Mouse (Mus musculus) cerebellum, postnatal 36 days (tissue): ENCODE results near the gene Cgn.

Experiments
- DNase-seq, 2 experiments: peaks; one replicate each; pipeline ENCODE4 v3.0.0; 2021 to 2022; ENCODE audit warnings: mixed read lengths in 2 of 2

Cgn gene

DNA sequence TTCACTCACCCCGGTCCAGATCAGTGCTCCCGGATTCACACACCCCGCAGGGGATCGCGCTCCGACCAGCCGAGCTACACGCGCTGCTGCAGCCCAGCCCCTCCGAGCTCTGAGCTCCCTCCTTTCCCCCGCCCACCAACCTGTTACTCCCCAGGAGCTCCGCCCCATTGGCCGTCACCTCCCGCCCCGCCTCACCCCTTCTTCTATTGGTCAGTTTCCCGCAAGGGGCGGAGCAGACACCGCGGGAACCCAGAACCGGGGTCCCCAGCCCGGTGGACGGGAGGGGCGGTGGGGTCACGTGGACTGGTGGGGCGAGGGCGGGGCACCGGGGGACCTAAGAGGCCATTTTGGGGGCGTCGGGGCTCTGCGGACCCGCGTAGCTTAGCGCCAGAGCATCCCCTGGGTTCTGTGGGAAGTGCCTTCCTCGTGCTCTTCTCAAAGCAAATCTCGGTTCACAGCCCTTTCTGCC, at the start of gene Cgn:
Gene Cgn (minus strand): TSS at position 126 of the 469 bp plus-strand sequence.
- peak; percentile 94 to 96 for DNase-seq

DNA sequence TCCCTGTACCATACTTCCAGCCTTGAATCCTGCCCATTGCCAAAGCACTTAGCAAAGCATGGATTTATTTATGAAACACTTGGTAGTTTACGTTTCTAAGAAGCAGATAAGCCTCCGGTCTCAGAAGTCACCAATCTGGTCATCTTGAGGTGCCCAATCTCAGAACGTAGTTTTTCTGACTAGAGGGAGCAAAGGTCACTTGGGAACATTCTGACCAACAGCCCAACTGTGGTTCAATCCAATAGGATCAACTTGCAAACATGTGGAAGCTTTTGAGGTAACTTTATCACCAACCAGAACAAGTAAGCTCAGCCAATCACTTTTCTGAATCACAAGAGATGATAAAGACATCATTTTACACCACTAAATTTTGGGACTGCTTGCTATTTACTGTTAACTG, 49.1 kb upstream of the Cgn start:
- no peak for DNase-seq

DNA sequence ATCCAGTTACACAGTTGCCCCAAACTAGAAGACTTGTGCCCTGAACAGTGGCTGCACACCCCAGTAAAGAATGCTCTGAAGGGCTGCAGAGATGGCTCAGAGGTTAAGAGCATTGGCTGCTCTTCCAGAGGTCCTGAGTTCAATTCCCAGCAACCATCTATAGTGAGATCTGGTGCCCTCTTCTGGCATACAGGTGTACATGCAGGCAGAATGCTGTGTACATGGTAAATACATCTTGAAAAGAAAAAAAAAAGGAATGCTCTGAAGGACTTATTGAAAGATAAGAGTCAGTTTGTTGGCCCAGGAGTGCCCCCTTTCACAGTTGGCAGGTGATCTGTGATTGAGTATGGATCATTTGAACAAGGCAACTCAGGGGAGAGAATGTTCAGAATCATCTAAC, 47.1 kb upstream of the Cgn start:
- DNase-seq = no peak

DNA sequence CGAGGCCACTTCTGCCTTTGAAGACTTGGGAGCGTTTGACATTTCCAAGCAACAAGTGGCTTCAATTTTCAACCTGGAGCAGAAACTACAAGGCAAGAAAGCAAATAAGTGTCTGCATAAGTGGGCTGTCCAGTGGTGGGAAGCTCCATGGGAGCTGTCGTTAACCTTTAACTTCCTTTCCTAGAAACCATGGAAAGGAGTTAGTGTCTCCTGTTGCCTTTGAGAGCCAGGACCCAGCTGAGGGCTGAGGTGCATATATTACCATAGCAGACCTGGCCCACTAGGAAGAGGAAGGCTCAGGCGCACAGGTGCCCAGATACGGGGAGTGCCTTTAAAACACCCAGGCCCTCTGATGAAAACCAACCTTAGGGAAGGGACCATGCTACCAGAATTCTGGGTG, 46.4 kb upstream of the Cgn start:
- DNase-seq = no peak

DNA sequence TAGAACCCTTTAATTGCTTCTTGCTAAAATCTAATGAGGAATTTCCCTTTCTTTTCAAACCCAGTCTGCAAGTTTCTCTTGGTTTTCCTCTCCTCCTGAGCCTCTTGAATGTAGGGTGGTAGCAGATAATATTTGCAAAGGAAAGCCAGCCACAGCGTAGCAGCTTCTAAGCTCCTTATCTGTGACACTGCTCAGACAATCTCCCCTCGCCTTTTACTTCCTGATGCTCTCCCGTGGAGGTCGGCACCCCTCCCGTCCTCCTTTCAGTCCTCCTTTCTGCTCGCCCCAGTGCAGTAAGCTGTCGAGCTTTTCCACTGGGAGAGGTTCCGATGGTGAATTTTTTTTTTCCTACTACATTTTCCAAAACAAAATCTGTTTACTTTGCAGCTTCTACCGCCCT, 45.8 kb upstream of the Cgn start:
- DNase-seq = no peak

DNA sequence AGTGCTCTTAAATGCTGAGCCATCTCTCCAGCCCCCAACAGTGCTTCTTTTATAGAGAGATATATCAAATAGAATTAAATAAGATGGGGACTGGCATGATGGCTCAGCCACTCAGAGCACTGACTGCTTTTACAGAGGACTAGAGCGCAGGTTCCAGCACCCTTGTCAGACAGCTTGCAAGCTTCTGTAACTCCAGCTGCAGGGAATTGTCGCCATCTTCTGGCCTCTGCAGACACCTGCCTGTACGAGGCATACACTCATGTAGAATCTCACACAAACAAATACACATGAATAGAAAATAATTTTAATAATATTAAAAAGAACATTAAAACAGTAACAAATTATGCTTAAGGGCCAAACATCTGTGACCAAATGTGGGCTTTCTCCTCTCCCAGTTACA, 37.8 kb upstream of the Cgn start:
- no peak for DNase-seq

DNA sequence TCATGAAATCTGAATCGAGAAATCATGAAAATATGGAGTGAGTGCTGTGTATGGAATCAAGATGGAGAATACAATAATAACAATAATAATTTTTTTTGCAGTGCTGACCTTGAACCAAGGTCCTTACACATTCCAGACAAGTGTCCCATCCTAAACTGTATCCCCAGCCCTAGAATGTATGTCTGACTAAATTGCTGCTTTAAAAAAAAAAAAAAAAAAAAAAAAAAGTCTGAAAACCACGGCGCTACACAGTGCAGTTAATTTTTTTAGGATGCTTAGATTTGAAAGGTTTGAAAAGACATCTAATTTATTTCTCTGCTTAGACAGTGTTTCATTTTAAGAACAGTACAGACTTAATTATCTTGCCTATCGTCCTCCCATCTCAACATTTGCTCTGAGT, 35.8 kb upstream of the Cgn start:
- no peak for DNase-seq

DNA sequence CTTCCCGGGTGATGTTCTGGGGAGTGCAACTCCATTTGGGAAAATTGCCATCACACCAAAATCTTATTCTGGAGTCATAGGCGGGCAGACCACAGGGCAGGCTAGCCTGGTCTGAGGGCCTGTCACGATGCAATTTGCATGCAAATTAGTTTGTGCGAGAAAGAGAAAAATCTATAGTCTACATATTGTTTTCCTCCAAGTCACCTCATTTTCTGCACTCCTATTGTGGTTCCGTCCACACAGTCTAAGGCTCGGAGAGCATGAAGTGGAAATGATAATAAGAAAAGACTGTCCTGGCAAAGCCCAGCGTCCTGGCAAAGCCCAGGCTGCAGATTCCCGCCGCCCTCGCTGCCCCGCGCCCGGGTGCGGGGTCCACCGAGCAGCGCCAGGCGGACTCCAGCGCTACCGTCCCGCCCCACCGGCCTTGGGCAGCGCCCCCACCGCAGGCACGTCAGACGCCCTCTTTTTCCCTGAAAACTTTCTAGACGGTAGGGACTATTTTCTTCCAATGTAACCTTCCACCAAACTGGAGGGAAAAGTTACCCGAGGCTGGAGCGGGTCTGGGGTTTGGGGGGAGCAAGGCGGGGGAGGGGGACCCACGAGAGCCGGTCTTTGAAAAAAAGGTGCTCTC, 34.8 kb upstream of the Cgn start:
- peak; percentile 48 to 61 for DNase-seq

DNA sequence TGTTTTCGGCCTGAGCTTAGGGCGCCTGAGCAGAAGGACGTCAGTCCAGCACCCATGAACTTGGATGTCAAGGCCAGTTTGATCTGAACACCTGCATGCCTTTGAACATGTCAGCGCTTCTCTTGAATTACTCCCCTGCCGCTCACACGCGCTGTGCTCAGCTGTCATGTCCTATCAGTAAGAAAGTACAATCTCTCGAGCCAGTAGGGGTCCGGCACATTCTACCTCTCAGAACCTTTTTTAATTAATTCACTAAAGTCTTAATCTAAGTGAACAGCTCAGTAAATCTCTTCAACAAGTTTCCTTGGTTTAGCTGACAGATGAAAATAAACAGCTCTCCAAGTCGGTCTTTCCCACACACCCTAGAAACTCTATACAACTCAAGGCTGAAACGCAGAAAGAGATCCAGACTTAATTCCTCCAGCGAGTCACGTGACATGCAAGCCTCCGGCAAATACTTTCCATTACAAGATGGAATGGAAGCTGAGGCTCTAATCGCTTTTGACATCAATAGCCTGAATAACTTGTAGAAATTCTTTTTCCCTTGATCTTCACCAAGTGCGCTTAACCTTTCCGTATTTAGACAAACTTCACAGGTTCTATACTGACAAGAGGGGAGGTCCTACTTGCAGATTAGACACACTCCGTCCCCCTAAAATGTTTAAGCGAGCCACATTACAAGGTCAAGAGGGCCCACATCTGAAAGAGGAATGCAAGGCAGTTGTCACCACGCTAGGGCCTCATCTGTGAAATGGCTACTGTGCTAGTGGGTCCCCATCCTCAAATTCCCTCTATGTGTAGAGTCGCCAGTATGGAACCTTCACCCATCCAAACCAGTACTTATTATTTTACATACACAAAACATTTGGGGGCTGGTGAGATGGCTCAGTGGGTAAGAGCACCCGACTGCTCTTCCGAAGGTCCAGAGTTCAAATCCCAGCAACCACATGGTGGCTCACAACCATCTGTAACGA, 33.4 kb upstream of the Cgn start:
- DNase-seq = no peak

DNA sequence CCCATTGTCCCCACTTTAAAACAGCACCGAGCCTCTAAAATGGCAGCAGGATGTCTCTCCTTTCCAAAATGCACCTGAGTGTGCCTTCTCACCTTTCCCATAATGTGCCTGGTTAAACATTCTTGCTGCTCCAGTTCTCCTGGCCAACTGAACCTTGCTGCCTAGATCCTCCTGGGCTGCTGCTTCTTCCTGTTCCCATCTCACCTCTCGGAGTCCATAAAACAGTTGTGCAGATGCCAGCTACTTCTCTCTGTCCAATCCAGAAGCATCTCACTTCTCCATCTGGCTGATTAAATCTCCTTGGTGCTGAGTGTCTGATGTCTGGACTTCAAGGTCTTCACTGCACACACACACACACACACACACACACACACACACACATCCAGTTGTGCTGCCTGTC, 31.4 kb upstream of the Cgn start:
- no peak for DNase-seq

DNA sequence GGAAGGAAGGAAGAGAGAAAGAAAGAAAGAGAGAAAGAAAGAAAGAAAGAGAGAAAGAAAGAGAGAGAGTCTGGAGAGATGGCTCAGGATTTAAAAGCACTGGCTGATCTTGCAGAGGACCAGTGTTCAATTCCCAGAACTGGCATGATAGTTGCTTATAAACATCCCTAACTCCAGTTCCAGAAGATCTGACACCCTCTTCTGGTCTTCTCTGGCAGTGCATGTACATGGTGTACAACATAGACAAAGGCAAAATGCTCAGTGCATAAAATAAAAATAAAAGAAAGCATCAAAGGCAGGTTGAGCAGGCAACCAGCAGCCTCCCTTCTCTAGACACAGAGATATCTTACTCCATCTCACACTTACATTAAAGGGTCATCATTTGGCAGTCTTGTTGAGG, 29.3 kb upstream of the Cgn start:
- DNase-seq = no peak

DNA sequence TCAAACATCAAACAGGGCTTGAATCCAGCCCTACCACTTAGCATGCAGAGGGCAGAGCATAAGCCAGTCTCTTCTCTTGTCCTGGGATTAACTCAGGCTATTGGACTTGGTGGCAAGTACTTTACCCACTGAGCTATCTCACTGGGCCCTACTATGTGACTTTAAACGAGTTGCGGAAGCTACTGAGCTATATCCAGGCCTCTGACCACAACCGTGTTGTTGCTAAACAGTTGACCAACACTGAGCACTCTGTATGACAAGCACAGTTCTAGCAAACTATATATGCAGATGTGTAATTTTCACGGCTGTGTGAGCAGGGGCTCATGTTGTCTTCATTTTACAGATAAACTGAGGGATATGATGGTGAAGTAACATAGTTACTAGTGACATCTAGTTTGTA, 28.4 kb upstream of the Cgn start:
- no peak for DNase-seq

DNA sequence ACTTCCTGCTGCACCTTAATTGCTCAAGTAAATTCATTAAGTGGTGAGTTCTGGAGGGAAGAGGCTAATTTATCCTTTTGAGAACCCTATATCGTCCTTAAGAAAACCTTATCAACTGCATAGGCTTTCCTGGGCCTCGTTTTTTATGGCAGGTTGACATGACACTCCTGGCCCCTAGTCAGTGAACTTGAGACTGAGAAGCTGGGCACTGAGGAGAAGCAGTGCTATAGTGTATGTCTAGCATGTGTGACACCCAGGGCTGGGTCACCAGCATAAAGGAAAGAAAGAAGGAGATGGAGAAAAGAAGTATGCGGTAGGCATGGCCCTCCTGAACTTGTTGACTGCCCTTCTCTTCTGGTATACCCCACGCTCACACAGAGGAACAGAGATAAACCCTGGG, 27.8 kb upstream of the Cgn start:
- DNase-seq = no peak

DNA sequence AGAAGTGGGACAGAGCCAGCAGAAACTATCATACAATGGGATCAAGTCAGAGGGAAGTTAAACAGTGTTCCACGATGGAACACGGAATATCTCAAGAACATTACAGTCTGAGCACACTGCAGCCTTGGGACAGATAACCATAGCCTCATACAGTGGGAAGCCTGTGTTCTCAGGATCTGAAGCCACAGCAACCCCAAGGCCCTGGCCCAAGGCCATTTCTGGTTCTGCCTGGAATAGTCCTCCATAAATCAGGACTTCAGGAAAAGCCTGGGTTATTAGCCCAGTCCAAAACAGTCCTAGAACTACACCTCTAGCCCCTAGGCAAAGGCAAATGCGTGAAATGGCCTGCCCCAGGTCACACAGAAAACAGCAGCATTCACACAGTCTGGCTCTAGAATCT, 27.4 kb upstream of the Cgn start:
- DNase-seq = no peak

DNA sequence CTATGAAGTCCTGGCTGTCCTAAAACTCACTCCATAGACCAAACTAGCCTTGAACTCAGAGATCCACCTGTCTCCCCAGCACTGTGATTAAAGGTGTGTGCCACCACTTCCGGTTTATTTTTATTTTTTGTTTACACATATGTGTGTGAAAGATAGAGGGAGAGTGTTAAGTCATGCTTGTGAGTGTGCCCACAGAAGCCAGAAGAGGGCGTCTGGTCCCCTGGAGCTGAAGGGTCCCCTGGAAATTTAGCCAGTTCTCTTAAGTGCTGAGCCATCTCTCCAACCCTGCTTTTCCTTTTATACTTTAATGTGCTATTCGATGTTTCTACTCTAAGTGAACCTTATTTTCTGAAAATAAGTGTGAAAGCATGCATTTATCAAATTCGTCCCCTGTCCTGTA, 25.3 kb upstream of the Cgn start:
- DNase-seq = peak; percentile 12

DNA sequence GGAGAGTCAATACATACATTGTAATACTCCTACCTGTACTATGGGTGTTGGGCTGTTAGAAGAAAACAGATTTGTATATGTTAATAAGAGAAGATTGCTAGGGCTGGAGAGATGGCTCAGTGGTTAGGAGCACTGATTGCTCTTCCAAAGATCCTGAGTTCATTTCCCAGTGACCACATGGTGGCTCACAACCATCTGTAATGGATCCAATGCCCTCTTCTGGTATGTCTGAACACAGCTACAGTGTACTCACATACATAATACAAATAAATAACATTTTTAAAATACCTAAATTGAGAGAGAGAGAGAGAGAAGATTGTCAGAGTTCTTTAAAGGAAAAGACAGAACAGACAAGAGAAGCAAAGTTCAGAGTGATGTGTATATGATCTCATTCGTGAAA, 22.0 kb upstream of the Cgn start:
- DNase-seq = no peak

DNA sequence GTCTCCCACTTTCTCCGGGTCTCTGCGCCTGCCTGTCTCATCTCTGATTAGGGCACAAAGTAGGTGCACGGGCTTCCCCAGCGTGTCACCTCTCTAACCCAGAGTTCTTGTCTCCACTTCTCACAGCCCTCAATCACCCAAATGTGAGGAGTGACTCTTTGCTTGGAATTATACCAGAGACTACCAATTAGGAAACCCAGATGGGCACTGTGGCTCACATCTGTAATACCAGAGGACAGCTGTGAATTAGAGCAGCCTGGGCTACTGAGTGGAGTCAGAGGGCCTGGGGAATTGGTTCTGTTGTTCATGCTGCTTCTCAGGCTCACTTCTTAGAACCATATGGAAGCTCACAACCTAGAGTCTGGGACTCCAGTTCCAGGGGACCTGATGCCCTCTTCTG, 18.7 kb upstream of the Cgn start:
- DNase-seq = no peak

DNA sequence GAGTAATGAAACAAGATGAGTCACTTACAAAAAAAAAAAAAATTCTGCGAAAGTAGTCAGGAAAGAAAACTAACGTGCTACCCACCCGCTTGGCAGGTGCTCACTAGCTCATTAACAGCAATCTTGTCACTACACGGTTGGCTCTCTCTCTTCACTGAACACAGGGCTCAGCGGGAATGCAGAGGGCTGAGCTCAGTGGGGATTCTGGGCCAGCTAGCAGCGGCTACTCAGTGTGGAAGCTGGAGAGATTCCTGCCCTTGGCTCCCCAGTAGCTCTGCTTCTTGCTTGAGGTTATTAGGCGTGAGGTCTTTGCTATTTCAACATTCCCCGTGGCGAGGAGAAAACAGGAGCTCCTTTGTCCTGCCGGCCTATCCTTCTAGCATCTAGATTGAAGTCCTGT, 17.9 kb upstream of the Cgn start:
- DNase-seq = peak; percentile 21 to 26

DNA sequence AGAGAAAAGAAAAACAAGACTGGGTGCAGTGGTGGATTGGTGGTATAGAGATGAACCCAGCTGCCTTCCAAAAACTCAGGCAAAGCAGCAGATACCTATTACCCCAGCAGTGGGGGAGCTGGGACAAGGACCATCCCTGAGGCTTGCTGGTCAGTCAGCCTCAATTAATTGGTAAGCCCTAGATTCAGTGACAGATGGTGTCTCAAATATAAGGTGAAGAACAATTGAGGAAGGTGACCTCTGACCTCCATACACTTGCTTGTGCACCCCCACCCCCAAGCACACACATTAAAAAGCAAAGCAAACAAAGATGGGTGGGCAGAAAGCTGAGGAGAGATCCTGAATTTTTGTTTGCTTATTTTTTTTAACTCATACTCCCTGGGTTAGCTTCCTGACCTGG, 9.9 kb upstream of the Cgn start:
- no peak for DNase-seq

DNA sequence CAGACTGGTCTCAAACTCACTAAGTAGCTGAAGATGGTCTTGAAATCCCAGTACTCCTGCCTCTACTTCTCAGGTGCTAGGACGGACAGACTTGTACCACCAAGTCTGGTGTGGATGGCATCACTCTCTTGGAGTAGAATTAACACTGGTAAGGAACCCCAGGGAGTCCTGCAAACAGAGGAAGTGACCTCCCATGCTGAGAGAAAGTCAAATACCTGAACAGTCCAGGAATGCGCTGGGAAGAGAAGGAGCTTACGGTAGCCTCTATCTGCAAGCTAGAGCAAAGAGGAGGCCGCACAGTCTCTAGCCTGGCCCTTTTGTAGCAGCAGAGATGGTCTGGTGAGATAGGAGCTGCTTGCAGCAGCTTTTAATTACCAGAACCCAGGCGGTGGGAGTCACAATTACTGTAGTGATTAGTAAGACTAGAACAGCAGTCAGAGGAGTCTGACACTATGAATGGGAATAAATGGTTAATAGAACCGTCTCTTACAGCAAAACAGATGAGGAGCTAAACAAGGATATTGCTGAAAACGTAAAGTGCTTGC, 9.4 kb upstream of the Cgn start:
- DNase-seq = no peak

DNA sequence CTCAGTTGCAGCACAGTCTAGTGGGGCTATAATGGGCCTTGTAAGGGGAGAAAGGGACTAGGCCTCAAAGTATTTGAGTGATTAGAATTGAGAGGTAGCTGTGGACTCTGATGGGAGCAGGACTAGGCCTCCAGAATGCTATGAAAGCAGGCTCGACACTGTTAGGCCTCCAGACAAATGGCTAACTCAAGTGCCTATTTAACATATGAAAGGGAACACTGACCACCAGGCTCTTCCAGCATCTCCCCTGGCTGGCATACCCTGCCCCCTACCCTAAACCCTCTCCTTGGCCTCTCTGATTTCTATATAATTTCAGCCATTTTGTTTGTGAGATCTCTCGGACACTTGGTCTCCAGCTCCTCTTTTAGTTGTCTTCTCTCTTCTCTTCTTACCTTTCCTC, 8.1 kb upstream of the Cgn start:
- DNase-seq = no peak

DNA sequence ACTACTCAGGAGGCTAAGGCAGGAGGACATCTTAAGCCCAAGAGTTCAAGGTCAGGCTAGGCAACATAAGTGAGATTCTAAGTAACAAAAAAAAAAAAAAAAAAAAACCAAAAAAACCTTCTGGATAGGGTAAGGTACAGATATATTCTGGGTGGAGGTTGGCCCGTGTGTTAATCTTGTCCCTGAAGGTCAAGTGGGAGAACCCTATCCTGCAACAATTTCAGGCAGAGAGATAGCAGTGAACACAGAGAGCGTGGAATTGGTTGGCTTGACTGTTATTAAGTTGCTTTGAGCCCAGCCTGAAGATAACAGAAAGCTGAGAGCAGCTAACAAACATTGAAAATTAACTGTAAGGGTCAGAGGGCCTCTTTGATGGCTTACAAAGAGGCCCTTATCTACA, 7.4 kb upstream of the Cgn start:
- no peak for DNase-seq

DNA sequence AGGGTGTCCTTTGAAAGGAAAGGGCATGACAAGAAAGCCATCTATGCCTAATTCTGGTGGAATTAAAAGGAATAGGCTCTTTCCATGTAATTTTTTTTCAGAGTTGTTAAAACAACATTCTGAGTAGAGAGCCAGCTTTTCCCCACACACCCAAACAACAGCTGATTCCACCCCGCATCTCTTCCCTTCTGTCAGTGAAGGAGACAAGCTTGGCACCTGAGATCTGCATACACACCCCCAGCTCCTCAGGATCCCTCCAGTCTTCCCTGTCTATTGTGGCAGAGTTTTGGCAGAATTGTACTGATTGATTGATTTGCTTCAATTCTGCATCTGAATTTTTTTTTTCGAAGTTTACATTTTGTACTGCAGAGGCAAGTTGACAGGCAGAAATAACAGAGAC, 6.0 kb upstream of the Cgn start:
- no peak for DNase-seq

DNA sequence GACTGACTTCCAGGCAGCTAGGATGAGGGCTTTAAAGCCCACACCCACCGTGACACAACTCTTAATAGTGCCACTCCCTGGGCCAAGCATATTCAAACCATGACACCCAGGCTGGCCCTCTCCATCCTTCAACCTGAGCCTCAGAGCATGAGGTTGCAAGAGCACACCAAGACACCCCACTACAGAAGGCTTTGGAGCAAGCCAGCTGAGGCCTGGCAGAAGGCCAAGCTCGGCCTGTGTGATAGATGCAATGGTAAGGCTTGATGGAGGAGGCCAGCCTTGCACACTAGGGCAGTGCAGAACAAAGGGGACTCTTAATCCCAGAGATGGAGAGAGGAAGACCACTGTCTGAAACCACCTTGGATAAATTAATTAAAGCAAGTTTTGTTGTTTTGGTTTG, 3.2 kb upstream of the Cgn start:
- DNase-seq = peak; percentile 10 to 23
